Mouse (Mus musculus): Measurements from ENCODE around the gene Lefty2. TPM values are rescaled to one million over a fixed set of nuclear protein-coding genes. Genes with fewer than 3 reads are reported as not detected.
"Not testable (repeated sequence)": the region's sequence is repeated elsewhere in the genome, so short reads cannot be mapped to it uniquely, and the experiment has no call there.

Lefty2 gene
- polyA plus RNA-seq, 1 experiment from 2014 or later = 0.27 TPM

DNA sequence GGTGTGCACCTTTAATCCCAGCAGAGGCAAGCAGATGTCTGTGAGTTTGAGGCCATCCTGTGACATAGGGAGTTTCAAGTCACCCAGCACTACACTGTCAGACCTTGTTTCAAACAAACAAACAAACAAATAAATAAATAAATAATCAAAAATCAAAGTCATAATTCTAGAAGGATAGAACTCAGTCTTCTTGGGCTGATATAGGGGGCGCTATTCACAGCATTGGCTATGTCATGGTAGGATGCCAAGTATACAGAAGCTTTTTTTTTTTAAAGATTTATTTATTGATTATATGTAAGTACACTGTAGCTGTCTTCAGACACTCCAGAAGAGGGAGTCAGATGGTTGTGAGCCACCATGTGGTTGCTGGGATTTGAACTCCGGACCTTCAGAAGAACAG, 45.9 kb downstream of the Lefty2 start:
- H3K36me3 ChIP-seq; ATAC-seq (ENCODE audit: low FRiP score, low read depth): not testable (repeated sequence)
- H3K27me3 ChIP-seq = peaks cover 67% of the 10 kb centered on the region

DNA sequence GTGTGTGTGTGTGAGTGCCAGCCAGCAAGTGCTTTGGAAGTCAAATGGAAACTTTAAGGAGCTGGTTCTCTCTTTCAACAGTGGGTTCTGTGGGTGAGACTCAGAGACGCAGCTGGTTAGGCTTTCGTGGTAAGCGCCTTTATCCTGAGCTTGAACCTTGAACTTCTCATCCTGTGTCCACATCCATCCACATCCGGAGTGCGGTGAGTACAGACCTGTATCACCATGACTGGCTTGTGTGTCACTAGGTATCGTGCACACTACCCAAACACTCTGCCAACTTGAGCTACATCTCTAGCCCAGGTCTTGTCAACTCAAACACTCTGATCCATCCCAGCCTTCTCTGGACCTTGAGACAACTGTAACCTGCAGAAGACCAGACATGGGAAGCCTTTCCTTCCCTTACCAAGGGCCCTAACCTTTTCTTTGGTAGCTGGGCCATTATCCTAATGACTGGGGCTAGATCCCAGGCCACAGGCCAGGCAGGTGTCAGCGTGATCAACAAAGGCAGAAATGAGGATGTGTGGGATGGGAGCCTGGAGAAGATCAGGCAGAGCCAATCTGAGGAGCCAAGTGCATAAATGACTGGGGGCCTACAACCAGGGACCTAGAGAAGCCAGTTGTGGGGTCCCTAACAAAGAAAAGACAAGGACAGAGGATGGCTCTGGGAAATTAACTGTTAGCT, 48.0 kb downstream of the Lefty2 start:
- Histone ChIP-seq H3K4me2 (replicated peaks) (peak overlapping the region; percentile 87), H3K27me3 (peaks cover 48% of the 10 kb centered on the region), H3K27ac (no peak overlapping the region), H3K4me1 (peaks cover 47% of the 10 kb centered on the region), H3K9me3 (no peaks in the 10 kb centered on the region), H3K4me3 (peak overlapping the region; percentile 90; the same call in 1 of the 2 replicates), H3K9ac (peak overlapping the region; percentile 87; the same call in 1 of the 2 replicates), H3K36me3 (no peaks in the 10 kb centered on the region)
- no peak for ATAC-seq (ENCODE audit: low FRiP score, low read depth)
- 75% methylated on average over 7 of the region's 7 CpGs for WGBS

More for the DNA sequence above, 45.9 kb downstream of the Lefty2 start:
- H3K9me3 ChIP-seq; H3K27ac ChIP-seq; H3K4me2 ChIP-seq (replicated peaks); H3K9ac ChIP-seq; H3K4me3 ChIP-seq: not testable (repeated sequence)
- WGBS = 81% methylated on average over 2 of the region's 2 CpGs
- peaks cover 26% of the 10 kb centered on the region for H3K4me1 ChIP-seq

DNA sequence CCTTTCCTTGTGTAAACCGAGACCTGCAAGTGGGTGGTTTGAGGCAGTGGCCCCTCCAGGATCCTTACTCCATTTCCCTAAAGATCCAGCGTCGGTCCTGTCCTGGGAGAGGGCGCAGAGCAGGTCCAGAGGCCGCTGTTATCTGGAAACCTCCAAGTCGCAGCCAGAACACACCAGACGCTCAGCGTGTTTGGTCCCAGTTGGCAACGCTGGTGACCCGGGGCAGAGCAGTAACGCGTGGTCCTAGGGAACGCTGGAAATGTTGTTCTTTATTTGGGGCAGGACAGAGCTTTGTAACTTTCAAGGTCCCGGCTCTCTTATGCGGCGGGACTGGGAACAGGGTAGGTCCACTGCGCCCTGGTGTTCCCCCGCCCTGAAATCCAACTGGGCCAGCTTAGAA, 48.8 kb downstream of the Lefty2 start:
- ATAC-seq (ENCODE audit: low FRiP score, low read depth) = no peak

DNA sequence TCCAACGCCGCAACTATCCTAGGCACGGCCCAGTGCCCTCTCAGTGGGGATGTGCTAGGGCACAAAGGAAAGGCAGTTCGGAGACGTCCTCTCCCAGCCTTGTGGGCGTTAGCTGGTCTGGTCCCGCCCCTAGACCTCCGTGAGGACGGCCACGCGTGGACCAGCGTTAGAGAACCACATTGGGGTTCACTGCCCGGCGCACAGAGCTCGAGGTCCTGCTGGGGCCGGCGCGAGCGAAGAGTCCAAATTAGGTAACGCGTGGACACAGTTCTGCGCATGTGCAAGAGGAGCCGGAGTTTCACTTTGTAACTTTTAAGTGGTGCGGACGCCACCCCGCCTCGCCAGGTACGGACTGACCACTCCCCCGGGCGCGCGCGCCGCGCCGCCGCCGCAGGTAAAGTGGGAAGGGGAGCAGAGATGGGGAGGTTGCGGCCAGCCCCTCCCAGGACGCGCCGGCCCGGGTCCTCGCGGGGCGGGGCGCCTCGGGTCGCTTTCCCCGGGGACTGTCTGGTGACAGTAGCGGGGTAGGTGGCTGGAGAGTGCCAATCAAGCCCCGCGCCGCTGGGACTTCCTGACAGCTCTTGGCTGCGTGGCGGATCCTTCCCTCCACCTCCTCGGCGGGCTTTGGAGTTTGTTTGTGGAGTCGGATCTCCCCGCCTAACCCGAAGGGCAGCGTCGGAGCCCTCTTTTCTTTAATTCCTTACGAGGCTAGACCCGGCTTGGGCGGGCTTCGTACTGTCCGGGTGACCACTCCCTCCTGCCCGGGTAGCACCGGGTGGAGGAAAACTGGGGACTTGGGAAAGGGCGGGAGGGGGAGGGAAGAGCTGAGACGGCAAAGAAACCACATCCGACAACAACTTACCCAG, 49.5 kb downstream of the Lefty2 start, which contains the start of gene Tmem63a:
Tmem63a (plus strand) TSS at position 179 of the 866 bp plus-strand sequence.
- H3K27me3 ChIP-seq = peaks cover 33% of the 10 kb centered on the region
- no peaks in the 10 kb centered on the region for H3K9me3 ChIP-seq
- ATAC-seq (ENCODE audit: low FRiP score, low read depth) = peak; percentile 21
- H3K9ac ChIP-seq = peak within 1 kb of the TSS; percentile 87
- peak within 1 kb of the TSS; percentile 90 for H3K4me3 ChIP-seq
- under 1% methylated on average over 73 of the region's 73 CpGs for whole genome bisulfite sequencing
- peak within 1 kb of the TSS; percentile 87 for H3K4me2 ChIP-seq (replicated peaks)
- H3K27ac ChIP-seq = peak within 1 kb of the TSS; percentile 77
- H3K36me3 ChIP-seq = peaks cover 5% of the 10 kb centered on the region
- H3K4me1 ChIP-seq = peaks cover 58% of the 10 kb centered on the region

More for the DNA sequence above, 48.8 kb downstream of the Lefty2 start:
- Histone ChIP-seq H3K9me3 (no peaks in the 10 kb centered on the region), H3K9ac (peak overlapping the region; percentile 87), H3K27ac (peak overlapping the region; percentile 77), H3K27me3 (peaks cover 40% of the 10 kb centered on the region), H3K4me1 (peaks cover 55% of the 10 kb centered on the region), H3K36me3 (peaks cover 3% of the 10 kb centered on the region), H3K4me2 (replicated peaks) (peak overlapping the region; percentile 87), H3K4me3 (peak overlapping the region; percentile 90)
- WGBS = 4% methylated on average over 18 of the region's 18 CpGs

DNA sequence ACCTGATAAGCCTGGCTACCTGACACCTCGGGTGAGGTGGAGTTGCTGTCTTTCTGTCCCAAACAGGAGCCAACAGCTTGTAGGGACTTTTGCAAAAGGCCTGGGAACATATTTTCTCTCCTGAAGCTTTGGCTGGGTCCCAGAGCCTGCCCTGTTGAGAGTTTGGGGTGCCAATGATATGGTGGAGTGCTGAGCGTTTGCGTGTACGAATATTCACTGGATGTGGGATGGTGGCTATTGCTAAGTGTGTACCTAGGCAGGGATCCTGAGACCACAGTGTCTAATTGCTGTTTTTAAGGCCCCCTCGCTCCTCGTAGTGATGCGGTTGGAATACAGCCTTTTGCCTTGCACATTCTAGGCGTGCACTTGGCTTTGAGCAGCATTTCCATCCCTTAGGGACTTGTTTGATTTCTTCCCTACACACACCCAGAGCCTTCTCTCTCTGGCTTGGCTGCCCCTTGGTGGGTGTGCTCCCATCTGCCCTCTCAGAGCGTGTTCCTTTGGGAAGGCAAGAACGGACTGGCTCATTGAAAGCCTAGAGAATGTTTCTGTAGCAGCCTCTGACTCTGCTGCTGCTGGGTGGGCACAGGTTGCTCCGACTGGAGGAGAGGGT, 50.2 kb downstream of the Lefty2 start:
- peaks cover 26% of the 10 kb centered on the region for H3K27me3 ChIP-seq
- ATAC-seq (ENCODE audit: low FRiP score, low read depth) = no peak
- peaks cover 8% of the 10 kb centered on the region for H3K36me3 ChIP-seq
- peak overlapping the region; percentile 90 for H3K4me3 ChIP-seq
- peak overlapping the region; percentile 87 for H3K4me2 ChIP-seq (replicated peaks)
- peak overlapping the region; percentile 77 for H3K27ac ChIP-seq
- H3K4me1 ChIP-seq = peaks cover 59% of the 10 kb centered on the region
- 37% methylated on average over 11 of the region's 11 CpGs for WGBS
- H3K9ac ChIP-seq = peak overlapping the region; percentile 87
- no peaks in the 10 kb centered on the region for H3K9me3 ChIP-seq

DNA sequence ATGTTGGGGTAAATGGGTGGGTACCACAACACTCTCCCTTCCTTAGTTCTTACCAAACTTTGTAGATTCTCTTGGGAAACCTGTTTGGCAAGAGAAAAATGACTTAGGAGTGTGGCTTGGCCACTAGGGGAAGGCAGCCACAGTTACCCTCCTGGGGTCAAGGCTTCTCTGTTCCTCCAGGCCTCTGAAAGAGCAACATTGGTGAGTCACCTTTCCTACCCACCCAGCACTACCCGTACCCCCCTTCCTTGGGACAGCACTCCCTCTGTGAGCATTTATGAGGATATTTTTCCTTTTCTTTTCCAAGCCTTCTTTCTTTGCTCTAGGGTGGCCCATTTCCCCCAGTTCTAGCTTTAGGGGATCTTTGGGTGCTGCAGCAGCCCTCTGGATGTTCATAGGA, 51.0 kb downstream of the Lefty2 start:
- peaks cover 59% of the 10 kb centered on the region for H3K4me1 ChIP-seq
- 60% methylated on average over 1 of the region's 1 CpGs for WGBS
- H3K4me2 ChIP-seq (replicated peaks) = peak overlapping the region; percentile 87
- ATAC-seq (ENCODE audit: low FRiP score, low read depth) = no peak
- no peaks in the 10 kb centered on the region for H3K9me3 ChIP-seq
- peaks cover 24% of the 10 kb centered on the region for H3K27me3 ChIP-seq
- no peak overlapping the region for H3K9ac ChIP-seq
- peak overlapping the region; percentile 95; the same call in 1 of the 2 replicates for H3K27ac ChIP-seq
- H3K4me3 ChIP-seq = peak overlapping the region; percentile 90; the same call in 1 of the 2 replicates
- H3K36me3 ChIP-seq = peaks cover 15% of the 10 kb centered on the region

DNA sequence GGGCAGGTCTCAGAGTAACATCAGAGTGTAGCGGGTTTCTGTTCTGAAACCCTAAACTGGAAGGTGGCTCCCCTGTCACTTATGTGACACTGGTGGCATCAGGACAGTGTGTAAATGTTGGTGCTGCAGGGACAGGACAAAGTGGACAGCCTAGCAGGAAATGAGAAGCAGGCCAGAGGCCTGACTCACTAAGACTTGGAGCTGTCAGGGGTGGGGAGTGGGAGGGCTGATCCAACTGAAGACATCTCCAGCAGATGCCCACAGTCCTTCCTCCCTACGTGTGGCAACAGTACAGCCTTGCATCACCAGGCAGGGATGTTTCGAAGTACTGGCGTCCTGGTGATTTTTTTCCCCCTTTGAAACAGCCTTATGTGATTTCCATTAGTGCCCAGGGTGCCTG, 51.6 kb downstream of the Lefty2 start:
- peak overlapping the region; percentile 60 for H3K4me2 ChIP-seq (replicated peaks)
- ATAC-seq (ENCODE audit: low FRiP score, low read depth) = no peak
- peak overlapping the region; percentile 95 for H3K27ac ChIP-seq

DNA sequence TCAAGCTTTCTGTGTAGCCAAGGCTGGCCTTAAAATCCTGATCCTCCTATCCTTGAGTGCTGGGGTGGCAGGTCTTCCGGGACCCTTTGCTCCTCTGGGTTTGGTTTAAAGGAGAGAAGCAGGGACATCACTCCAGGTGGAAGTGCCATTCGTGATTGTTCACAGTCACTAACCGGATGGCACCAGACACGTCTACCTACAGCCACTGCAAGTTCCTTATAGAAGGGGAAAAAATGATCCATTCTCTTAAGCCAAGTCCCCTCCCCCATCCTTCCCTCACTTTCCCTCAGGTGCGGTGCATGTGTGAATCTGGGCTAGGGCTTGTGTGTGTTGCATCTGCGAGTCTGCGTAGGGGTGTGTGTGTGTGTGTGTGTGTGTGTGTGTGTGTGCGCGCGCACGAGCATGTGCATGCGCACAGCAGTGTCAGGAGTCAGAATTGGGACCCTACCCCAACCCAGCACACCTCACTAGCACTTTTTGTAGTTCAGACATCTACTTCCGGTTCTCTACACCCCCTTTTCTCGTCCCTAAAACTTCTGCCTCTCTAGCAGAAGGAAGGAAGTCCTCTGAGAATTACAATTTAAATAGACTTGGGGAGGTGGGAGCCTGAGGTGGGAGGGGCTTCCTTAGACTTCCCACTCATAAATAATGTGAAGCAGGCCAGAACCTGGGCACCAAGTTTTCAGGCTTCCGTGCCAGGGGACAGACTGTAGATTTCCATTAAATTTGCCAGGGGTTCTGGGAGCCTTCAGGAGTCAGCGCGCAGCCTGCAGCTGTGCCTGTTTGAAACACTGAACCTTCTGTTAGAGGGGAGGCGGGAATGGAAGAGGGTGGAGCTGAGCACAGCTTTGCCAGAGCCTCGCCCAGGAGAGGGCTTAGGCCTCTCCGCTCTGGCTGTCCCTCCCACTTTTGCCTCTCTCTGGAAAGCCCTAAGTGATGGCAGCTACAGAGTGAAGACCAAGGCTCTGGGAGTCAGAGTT, 52.4 kb downstream of the Lefty2 start:
- 19% methylated on average over 20 of the region's 20 CpGs for WGBS
- peak overlapping the region; percentile 13 for H3K4me3 ChIP-seq
- peak overlapping the region; percentile 60 for H3K4me2 ChIP-seq (replicated peaks)
- peaks cover 59% of the 10 kb centered on the region for H3K4me1 ChIP-seq
- H3K27me3 ChIP-seq = peaks cover 18% of the 10 kb centered on the region
- peaks cover 29% of the 10 kb centered on the region for H3K36me3 ChIP-seq
- peak; percentile 89 for ATAC-seq (ENCODE audit: low FRiP score, low read depth)
- no peaks in the 10 kb centered on the region for H3K9me3 ChIP-seq
- peak overlapping the region; percentile 43 for H3K9ac ChIP-seq
- H3K27ac ChIP-seq = peak overlapping the region; percentile 95

More for the DNA sequence above, 51.6 kb downstream of the Lefty2 start:
- Histone ChIP-seq H3K4me3 (peak overlapping the region; percentile 13; the same call in 1 of the 2 replicates), H3K27me3 (peaks cover 24% of the 10 kb centered on the region), H3K9ac (peak overlapping the region; percentile 43; the same call in 1 of the 2 replicates), H3K4me1 (peaks cover 59% of the 10 kb centered on the region), H3K36me3 (peaks cover 22% of the 10 kb centered on the region), H3K9me3 (no peaks in the 10 kb centered on the region)
- 61% methylated on average over 4 of the region's 4 CpGs for WGBS

DNA sequence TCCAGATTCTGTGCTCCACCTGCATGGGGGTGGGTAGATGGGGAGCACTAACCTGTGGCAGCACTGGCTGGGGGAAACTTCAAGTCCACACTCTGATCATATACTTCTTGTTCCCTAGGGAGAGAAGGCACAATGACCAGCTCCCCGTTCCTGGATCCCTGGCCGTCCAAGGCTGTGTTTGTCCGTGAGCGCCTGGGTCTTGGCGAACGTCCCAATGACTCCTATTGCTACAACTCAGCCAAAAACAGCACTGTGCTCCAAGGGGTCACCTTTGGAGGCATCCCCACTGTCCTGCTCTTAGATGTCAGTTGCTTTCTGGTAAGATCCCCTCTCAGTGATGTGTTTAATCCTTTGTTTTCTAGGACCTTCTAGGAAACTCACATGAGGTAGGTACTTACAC, 53.5 kb downstream of the Lefty2 start:
- peaks cover 52% of the 10 kb centered on the region for H3K4me1 ChIP-seq
- H3K27me3 ChIP-seq = peaks cover 7% of the 10 kb centered on the region; the same call in 1 of the 2 replicates
- H3K4me2 ChIP-seq (replicated peaks) = peak overlapping the region; percentile 60
- H3K4me3 ChIP-seq = no peak overlapping the region
- H3K27ac ChIP-seq = peak overlapping the region; percentile 95
- WGBS = 81% methylated on average over 6 of the region's 6 CpGs
- no peak overlapping the region for H3K9ac ChIP-seq
- ATAC-seq (ENCODE audit: low FRiP score, low read depth) = no peak
- H3K36me3 ChIP-seq = peaks cover 34% of the 10 kb centered on the region
- no peaks in the 10 kb centered on the region for H3K9me3 ChIP-seq
